Mouse (Mus musculus): ENCODE data around the gene Il13ra1.

Gene Il13ra1

DNA sequence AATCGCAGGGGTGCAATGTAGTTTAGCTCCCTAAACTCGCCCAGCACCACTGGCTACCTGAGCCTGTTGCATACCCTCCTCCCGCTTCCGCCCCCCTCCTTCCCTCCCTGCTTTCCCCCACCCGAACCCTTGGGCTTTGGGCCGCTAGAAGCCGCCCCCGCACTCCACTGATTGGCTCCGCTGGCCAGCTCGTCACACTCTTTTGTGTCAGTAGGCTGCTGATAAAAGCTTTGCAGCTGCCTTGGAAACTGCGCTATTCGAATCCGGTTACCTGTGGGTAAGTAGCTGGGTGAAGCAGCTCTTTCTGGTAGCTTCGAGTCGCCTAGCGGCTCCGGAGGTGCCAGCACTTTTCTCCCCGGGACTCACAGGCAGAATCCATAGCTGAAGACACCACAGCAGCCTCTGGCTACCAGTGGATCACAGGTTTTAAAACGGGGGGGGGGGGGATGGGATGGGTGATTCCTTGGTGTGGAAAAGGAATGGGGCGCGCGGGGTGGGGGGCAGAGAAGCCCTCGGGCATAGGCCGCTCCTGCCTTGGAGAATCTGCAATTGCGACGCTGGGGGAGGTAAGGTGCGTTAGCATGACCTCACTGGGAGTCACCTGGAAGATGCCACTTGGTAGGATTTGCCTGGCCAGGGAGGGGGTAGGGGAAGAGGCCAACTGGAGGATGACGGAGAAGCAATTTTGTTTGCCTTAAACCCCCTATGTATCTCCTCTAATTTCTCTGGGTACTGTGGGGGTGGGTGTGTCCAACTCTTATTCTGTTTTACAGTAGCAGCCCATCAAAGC is 84.0 kb downstream of the Il13ra1 start, which contains the start of gene Zcchc12:
TSS of gene Zcchc12 (plus strand) at position 169 of the 790 bp plus-strand sequence.
- peak; percentile 10 for DNase-seq (ENCODE audit: low spot score)

DNA sequence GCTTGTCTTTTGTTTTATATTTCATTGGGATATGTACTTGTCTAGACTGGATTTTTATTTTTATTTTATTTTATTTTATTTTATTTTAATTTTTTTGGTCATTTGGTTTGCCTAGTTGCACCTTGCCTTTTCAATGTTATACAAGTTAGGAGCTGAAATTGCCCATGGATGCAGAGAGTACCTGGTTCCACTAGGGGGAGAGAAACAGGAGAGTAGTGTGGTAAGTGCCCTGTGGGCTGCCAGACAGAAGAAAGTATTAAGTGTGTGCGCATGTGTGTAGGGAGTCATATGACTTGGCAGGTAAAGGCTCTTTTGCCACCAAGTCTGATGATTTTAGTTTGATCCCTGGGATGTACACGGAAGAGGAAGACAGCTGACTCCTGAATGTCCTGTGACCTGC is 97.6 kb downstream of the Il13ra1 start:
- DNase-seq (ENCODE audit: low spot score), result no peak

DNA sequence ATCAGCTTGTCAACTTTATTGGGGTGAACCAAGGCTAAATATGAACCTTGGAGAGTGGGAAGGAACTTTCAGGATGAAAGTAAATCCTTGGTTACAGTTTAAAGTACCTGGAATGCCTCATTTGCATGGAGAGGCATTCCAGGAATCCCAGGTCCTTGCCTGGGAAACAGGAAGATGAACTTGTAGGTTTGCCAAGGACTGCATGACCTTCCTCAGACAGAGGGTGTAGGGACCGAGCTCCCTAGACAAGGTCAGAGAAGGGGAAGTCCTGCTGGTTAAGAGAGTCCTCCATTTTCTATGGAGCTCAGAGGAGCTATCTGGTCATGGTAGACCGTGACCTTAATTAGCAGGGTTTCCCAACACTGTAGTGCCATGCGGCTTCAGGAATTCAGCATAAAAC is 99.3 kb downstream of the Il13ra1 start:
- no peak for DNase-seq (ENCODE audit: low spot score)
